Mouse (Mus musculus) kidney, postnatal 0 days (tissue): ENCODE measurements at regions not wholly inside any gene's neighbourhood (a gene's known extent, or its start where the extent isn't known, plus 50 kb on each side); places are given as distances from the start of the nearest gene placed in this dataset.
"Not testable (repeated sequence)": the region's sequence is repeated elsewhere in the genome, so short reads cannot be mapped to it uniquely, and the experiment has no call there.

Experiments
- ATAC-seq: fragments of 200-750 bp; cut with Nextera tagmentation; replicated peaks from 2 replicates; pipeline ENCODE4 v1.8.0; 2017; ENCODE audit warnings: low read depth, moderate number of reproducible peaks, moderate TSS enrichment, moderate library complexity; ENCODE audit not compliant: low FRiP score
- DNase-seq: peaks from one replicate; pipeline ENCODE4 v3.0.0-alpha.2; 2016; ENCODE audit warnings: low spot score
- H3K27ac ChIP-seq: fragments of 300-500 bp; sonication (generic); 2 replicates; pipeline ENCODE4 v1.5.1; 2014; ENCODE audit warnings: mild to moderate bottlenecking
- H3K27me3 ChIP-seq: fragments of 300-500 bp; sonication (generic); 2 replicates; pipeline ENCODE4 v1.6.1; 2014; ENCODE audit warnings: low read length, mixed read lengths; ENCODE audit not compliant: insufficient read depth
- H3K36me3 ChIP-seq: fragments of 300-500 bp; sonication (generic); 2 replicates; pipeline ENCODE4 v1.6.1; 2014; ENCODE audit warnings: low read length, mixed read lengths; ENCODE audit not compliant: insufficient read depth
- H3K4me1 ChIP-seq: fragments of 300-500 bp; sonication (generic); replicated peaks from 2 replicates; pipeline ENCODE4 v1.6.1; 2014; ENCODE audit warnings: antibody characterized with exemption, low read length, mixed read lengths; ENCODE audit not compliant: insufficient read depth
- H3K4me2 ChIP-seq: fragments of 300-500 bp; sonication (generic); 2 replicates; pipeline ENCODE4 v1.6.1; 2014; ENCODE audit warnings: mild to moderate bottlenecking, low read length, moderate library complexity, mixed read lengths
- H3K4me3 ChIP-seq: fragments of 300-500 bp; sonication (generic); replicated peaks from 2 replicates; pipeline ENCODE4 v1.5.1; 2014; ENCODE audit warnings: low read depth, low read length
- H3K9ac ChIP-seq: fragments of 300-500 bp; sonication (generic); 2 replicates; pipeline ENCODE4 v1.6.1; 2014; ENCODE audit warnings: low read depth, low read length
- H3K9me3 ChIP-seq: fragments of 300-500 bp; sonication (generic); replicated peaks from 2 replicates; pipeline ENCODE4 v1.6.1; 2016; ENCODE audit warnings: low read length, inconsistent platforms, mixed read lengths
- CTCF ChIP-seq: IDR thresholded peaks from 2 replicates; pipeline ENCODE4 v1.5.1; 2016; ENCODE audit warnings: antibody characterized with exemption, low read depth, mild to moderate bottlenecking, moderate library complexity
- WGBS: fragments of 180-500 bp; shearing (Covaris S2); extraction: QIAGEN DNeasy Blood & Tissue Kit; methylation state at CpG from one replicate; pipeline ENCODE4 v1.1.7; 2014; 5-methylcytosine and 5-hydroxymethylcytosine counted together

- no peaks in the 10 kb centered on the region for H3K27me3 ChIP-seq
- 73% methylated on average over 3 of the region's 3 CpGs for WGBS
- TF ChIP-seq CTCF, result no peak
- no peaks in the 10 kb centered on the region for H3K36me3 ChIP-seq
- no peak for DNase-seq
- H3K27ac ChIP-seq, result no peak overlapping the region
- no peaks in the 10 kb centered on the region for H3K4me1 ChIP-seq
- no peak for ATAC-seq
- no peak overlapping the region for H3K4me3 ChIP-seq
- no peaks in the 10 kb centered on the region for H3K9me3 ChIP-seq
- H3K4me2 ChIP-seq, result no peak overlapping the region
- H3K9ac ChIP-seq, result no peak overlapping the region
These were observed 205.7 kb upstream of the Lrfn2 start for GRCm38 (mm10) chr17:48726460-48726859.

- no peak for ATAC-seq
- Histone ChIP-seq H3K9ac (no peak overlapping the region), H3K4me3 (no peak overlapping the region), H3K4me2 (no peak overlapping the region), H3K36me3 (no peaks in the 10 kb centered on the region), H3K27me3 (no peaks in the 10 kb centered on the region), H3K27ac (no peak overlapping the region), H3K9me3 (no peaks in the 10 kb centered on the region), H3K4me1 (no peaks in the 10 kb centered on the region)
- WGBS, result 31% methylated on average over 9 of the region's 9 CpGs
- peak; percentile 5 for DNase-seq
- TF ChIP-seq CTCF, result no peak
These were observed 198.4 kb upstream of the Lrfn2 start for GRCm38 (mm10) chr17:48733801-48734200.

GRCm38 (mm10) chr17:48737181-48737580 lies 195.0 kb upstream of the Lrfn2 start:
- not testable (repeated sequence) for H3K27ac ChIP-seq, H3K9ac ChIP-seq, H3K4me1 ChIP-seq, ATAC-seq, H3K27me3 ChIP-seq, H3K4me2 ChIP-seq, H3K36me3 ChIP-seq, DNase-seq, H3K9me3 ChIP-seq, H3K4me3 ChIP-seq
- 88% methylated on average over 2 of the region's 2 CpGs for WGBS

- DNase-seq, result peak; percentile 9
- Histone ChIP-seq H3K36me3 (no peaks in the 10 kb centered on the region), H3K27me3 (no peaks in the 10 kb centered on the region), H3K27ac (no peak overlapping the region), H3K9me3 (no peaks in the 10 kb centered on the region), H3K9ac (no peak overlapping the region), H3K4me1 (no peaks in the 10 kb centered on the region), H3K4me2 (no peak overlapping the region), H3K4me3 (no peak overlapping the region)
- no peak for TF ChIP-seq CTCF
- ATAC-seq, result peak; percentile 88
- 59% methylated on average over 5 of the region's 5 CpGs for WGBS
These were observed 193.5 kb upstream of the Lrfn2 start for GRCm38 (mm10) chr17:48738708-48739107.

- no peak for ATAC-seq
- Histone ChIP-seq H3K9me3 (no peaks in the 10 kb centered on the region), H3K4me3 (no peak overlapping the region), H3K4me2 (no peak overlapping the region), H3K27ac (no peak overlapping the region), H3K27me3 (no peaks in the 10 kb centered on the region), H3K36me3 (no peaks in the 10 kb centered on the region), H3K9ac (no peak overlapping the region), H3K4me1 (no peaks in the 10 kb centered on the region)
- DNase-seq, result no peak
- 92% methylated on average over 13 of the region's 13 CpGs for WGBS
- no peak for TF ChIP-seq CTCF
These were observed 189.3 kb upstream of the Lrfn2 start for GRCm38 (mm10) chr17:48742769-48743405.

- no peaks in the 10 kb centered on the region for H3K36me3 ChIP-seq
- no peak overlapping the region for H3K9ac ChIP-seq
- no peaks in the 10 kb centered on the region for H3K9me3 ChIP-seq
- no peak for TF ChIP-seq CTCF
- 91% methylated on average over 2 of the region's 2 CpGs for WGBS
- no peak for ATAC-seq
- H3K4me1 ChIP-seq, result no peaks in the 10 kb centered on the region
- DNase-seq, result no peak
- no peaks in the 10 kb centered on the region for H3K27me3 ChIP-seq
- H3K27ac ChIP-seq, result no peak overlapping the region
- H3K4me2 ChIP-seq, result no peak overlapping the region
- H3K4me3 ChIP-seq, result no peak overlapping the region
These were observed 162.1 kb upstream of the Lrfn2 start for GRCm38 (mm10) chr17:48770099-48770498.

GRCm38 (mm10) chr17:48771721-48772320 lies 160.4 kb upstream of the Lrfn2 start:
- no peaks in the 10 kb centered on the region for H3K27me3 ChIP-seq
- no peak overlapping the region for H3K27ac ChIP-seq
- TF ChIP-seq CTCF, result no peak
- WGBS, result 88% methylated on average over 13 of the region's 13 CpGs
- no peaks in the 10 kb centered on the region for H3K4me1 ChIP-seq
- no peak for ATAC-seq
- H3K9ac ChIP-seq, result no peak overlapping the region
- H3K9me3 ChIP-seq, result no peaks in the 10 kb centered on the region
- no peak overlapping the region for H3K4me2 ChIP-seq
- no peaks in the 10 kb centered on the region for H3K36me3 ChIP-seq
- DNase-seq, result no peak
- H3K4me3 ChIP-seq, result no peak overlapping the region
